Mouse (Mus musculus) thymus, adult 2 months (tissue): ENCODE measurements around the gene Cyp3a13. TPM values are rescaled to one million over a fixed set of nuclear protein-coding genes. Genes with fewer than 3 reads are reported as not detected.
A peak's percentile ranks its signal among the peaks of the same experiment; 100 is the strongest.

ENCODE experiments used
- DNase-seq: peaks from one replicate; pipeline ENCODE4 v3.0.0; 2021
- H3K27ac ChIP-seq: fragments of 200-500 bp; 2 replicates; pipeline ENCODE4 v1.5.1; 2012; ENCODE audit warnings: low read length, control low read depth; ENCODE audit not compliant: control insufficient read depth, insufficient read depth
- H3K27me3 ChIP-seq: fragments of 200-500 bp; 2 replicates; pipeline ENCODE4 v1.6.1; 2012; ENCODE audit warnings: mild to moderate bottlenecking, low read length, moderate library complexity, mixed read lengths; ENCODE audit not compliant: control insufficient read depth, insufficient read depth
- H3K36me3 ChIP-seq: fragments of 200-500 bp; 2 replicates; pipeline ENCODE4 v1.6.1; 2012; ENCODE audit warnings: mild to moderate bottlenecking, low read length, moderate library complexity; ENCODE audit not compliant: control insufficient read depth, insufficient read depth
- H3K4me1 ChIP-seq: fragments of 200-500 bp; replicated peaks from 2 replicates; pipeline ENCODE4 v1.6.1; 2012; ENCODE audit warnings: low read length; ENCODE audit not compliant: control insufficient read depth, insufficient read depth
- H3K4me3 ChIP-seq: fragments of 200-500 bp; 2 replicates; pipeline ENCODE4 v1.5.1; 2012; ENCODE audit warnings: mild to moderate bottlenecking, low read length, control low read depth, moderate library complexity; ENCODE audit not compliant: control insufficient read depth, insufficient read depth
- CTCF ChIP-seq: fragments of 200-500 bp; IDR thresholded peaks from 2 replicates; pipeline ENCODE4 v1.5.1; 2012; ENCODE audit warnings: mild to moderate bottlenecking, control low read depth, low read length, moderate library complexity, borderline replicate concordance; ENCODE audit not compliant: control insufficient read depth, poor library complexity, insufficient read depth; ENCODE audit errors: extremely low read depth
- POLR2A ChIP-seq: fragments of 200-500 bp; IDR thresholded peaks from 2 replicates; pipeline ENCODE4 v1.6.1; 2012; ENCODE audit warnings: mild to moderate bottlenecking, low read length, control low read depth, moderate library complexity; ENCODE audit not compliant: control insufficient read depth, poor library complexity, insufficient read depth; ENCODE audit errors: extremely low read depth
- WGBS: fragments of 180-500 bp; shearing (Covaris S2); methylation state at CpG from one replicate; pipeline ENCODE4 v1.1.7; 2018; 5-methylcytosine and 5-hydroxymethylcytosine counted together
- polyA plus RNA-seq: library from polyadenylated mRNA; depleted of rRNA; stranded (reverse); fragments of >200 nt; gene quantifications from 2 replicates; pipeline ENCODE4 v1.2.3, GENCODE M21; 2012

Cyp3a13 gene
- polyA plus RNA-seq, 1 experiment = 0.26 TPM

- DNase-seq = no peak
- 96% methylated on average over 3 of the region's 3 CpGs for WGBS
- Histone ChIP-seq H3K4me1 (no peaks in the 10 kb centered on the region), H3K27me3 (no peaks in the 10 kb centered on the region), H3K27ac (no peak overlapping the region), H3K36me3 (no peaks in the 10 kb centered on the region), H3K4me3 (no peak overlapping the region)
- TF ChIP-seq CTCF = no peak
- TF ChIP-seq POLR2A = no peak
Observed at GRCm38 (mm10) chr5:137909564-137910262, 11.7 kb downstream of the Cyp3a13 start.

- Histone ChIP-seq H3K36me3 (no peaks in the 10 kb centered on the region), H3K4me3 (no peak overlapping the region), H3K4me1 (no peaks in the 10 kb centered on the region), H3K27me3 (no peaks in the 10 kb centered on the region), H3K27ac (no peak overlapping the region)
- 31% methylated on average over 1 of the region's 1 CpGs for WGBS
- TF ChIP-seq POLR2A (no peak), CTCF (no peak)
- no peak for DNase-seq
Observed at GRCm38 (mm10) chr5:137897812-137898211, 23.6 kb downstream of the Cyp3a13 start.

GRCm38 (mm10) chr5:137892954-137893353 lies 28.5 kb downstream of the Cyp3a13 start:
- whole genome bisulfite sequencing = 54% methylated on average over 1 of the region's 1 CpGs
- no peak for DNase-seq
- H3K4me1 ChIP-seq = no peaks in the 10 kb centered on the region
- H3K36me3 ChIP-seq = no peaks in the 10 kb centered on the region
- no peak overlapping the region for H3K27ac ChIP-seq
- TF ChIP-seq CTCF (no peak), POLR2A (no peak)
- no peaks in the 10 kb centered on the region for H3K27me3 ChIP-seq
- H3K4me3 ChIP-seq = no peak overlapping the region

- no peak overlapping the region for H3K27ac ChIP-seq
- H3K4me1 ChIP-seq = no peaks in the 10 kb centered on the region
- no peak overlapping the region for H3K4me3 ChIP-seq
- no peaks in the 10 kb centered on the region for H3K27me3 ChIP-seq
- TF ChIP-seq CTCF = no peak
- H3K36me3 ChIP-seq = no peaks in the 10 kb centered on the region
- 86% methylated on average over 1 of the region's 1 CpGs for WGBS
- DNase-seq = no peak
Observed at GRCm38 (mm10) chr5:137887666-137888065, 33.8 kb downstream of the Cyp3a13 start.

GRCm38 (mm10) chr5:137885894-137886293 lies 35.5 kb downstream of the Cyp3a13 start:
- WGBS = 3% methylated on average over 2 of the region's 2 CpGs
- Histone ChIP-seq H3K36me3 (no peaks in the 10 kb centered on the region), H3K27me3 (no peaks in the 10 kb centered on the region), H3K27ac (no peak overlapping the region), H3K4me1 (no peaks in the 10 kb centered on the region), H3K4me3 (no peak overlapping the region)
- peak; percentile 31 for DNase-seq
- no peak for TF ChIP-seq POLR2A
- no peak for TF ChIP-seq CTCF

- Histone ChIP-seq H3K4me3 (no peak overlapping the region), H3K36me3 (no peaks in the 10 kb centered on the region), H3K27me3 (no peaks in the 10 kb centered on the region), H3K4me1 (no peaks in the 10 kb centered on the region), H3K27ac (no peak overlapping the region)
- TF ChIP-seq CTCF = no peak
- no peak for TF ChIP-seq POLR2A
- 69% methylated on average over 3 of the region's 3 CpGs for WGBS
- no peak for DNase-seq
Observed at GRCm38 (mm10) chr5:137883345-137883744, 38.1 kb downstream of the Cyp3a13 start.

GRCm38 (mm10) chr5:137882922-137883321 lies 38.5 kb downstream of the Cyp3a13 start:
- no peaks in the 10 kb centered on the region for H3K4me1 ChIP-seq
- TF ChIP-seq CTCF = no peak
- TF ChIP-seq POLR2A = no peak
- H3K27ac ChIP-seq = no peak overlapping the region
- no peaks in the 10 kb centered on the region for H3K36me3 ChIP-seq
- no peak for DNase-seq
- no peaks in the 10 kb centered on the region for H3K27me3 ChIP-seq
- H3K4me3 ChIP-seq = no peak overlapping the region
- WGBS = 18% methylated on average over 4 of the region's 4 CpGs
